Mouse (Mus musculus) adrenal gland, postnatal 14 days (tissue): ENCODE measurements around the gene Zc3h13. TPM values are rescaled to one million over a fixed set of nuclear protein-coding genes. Genes with fewer than 3 reads are reported as not detected.

Experiments used
- DNase-seq: peaks from one replicate; pipeline ENCODE4 v3.0.0; 2021; ENCODE audit warnings: mixed read lengths
- long read RNA-seq, 2 experiments: library from polyadenylated mRNA; stranded (forward); transcript quantifications; one replicate each; pipeline ENCODE4 v2.0.0; 2021
- total RNA-seq: library from RNA; stranded (reverse); gene quantifications from 2 replicates; pipeline ENCODE4 v1.2.3, GENCODE M21; 2021

Gene Zc3h13
- 24.3 and 30.4 TPM in 2 replicates for total RNA-seq
- long read RNA-seq, experiment 1, full-length matches to known transcripts, result 4 of 9 reads
- long read RNA-seq, experiment 1, partial matches to known transcripts, result 4 of 9 reads
- long read RNA-seq, experiment 1, other reads (novel, unspliced or antisense), result 1 of 9 reads
- long read RNA-seq, experiment 2, full-length matches to known transcripts, result 2 of 8 reads
- long read RNA-seq, experiment 2, partial matches to known transcripts, result 2 of 8 reads
- long read RNA-seq, experiment 2, other reads (novel, unspliced or antisense), result 4 of 8 reads

- DNase-seq, result peak; percentile 98
Measured at GRCm38 (mm10) chr14:75284193-75284915, at the start of gene Zc3h13. Gene Zc3h13 (plus strand): TSS chr14:75284373.

- DNase-seq, result no peak
Measured at GRCm38 (mm10) chr14:75235552-75235951, 48.6 kb upstream of the Zc3h13 start.

- DNase-seq, result no peak
Measured at GRCm38 (mm10) chr14:75235955-75236635, 48.1 kb upstream of the Zc3h13 start.

GRCm38 (mm10) chr14:75236636-75237003 is 47.6 kb upstream of the Zc3h13 start:
- DNase-seq, result no peak

- DNase-seq, result no peak
Measured at GRCm38 (mm10) chr14:75237096-75237495, 47.1 kb upstream of the Zc3h13 start.

GRCm38 (mm10) chr14:75238054-75238692 is 46.0 kb upstream of the Zc3h13 start:
- DNase-seq, result no peak

GRCm38 (mm10) chr14:75242087-75242486 is 42.1 kb upstream of the Zc3h13 start, which contains the start of gene Cpb2:
Gene Cpb2 (plus strand): TSS chr14:75242287.
- no peak for DNase-seq

GRCm38 (mm10) chr14:75246024-75247000 is 37.9 kb upstream of the Zc3h13 start:
- no peak for DNase-seq

GRCm38 (mm10) chr14:75250432-75250831 is 33.7 kb upstream of the Zc3h13 start:
- DNase-seq, result no peak

- peak; percentile 51 for DNase-seq
Measured at GRCm38 (mm10) chr14:75256521-75256920, 27.7 kb upstream of the Zc3h13 start.

- peak; percentile 69 for DNase-seq
Measured at GRCm38 (mm10) chr14:75269531-75269930, 14.6 kb upstream of the Zc3h13 start.

- no peak for DNase-seq
Measured at GRCm38 (mm10) chr14:75279716-75280115, 4.5 kb upstream of the Zc3h13 start.

GRCm38 (mm10) chr14:75280406-75280805 is 3.8 kb upstream of the Zc3h13 start:
- DNase-seq, result no peak

- peak; percentile 31 for DNase-seq
Measured at GRCm38 (mm10) chr14:75283609-75284192, 472 bp upstream of the Zc3h13 start.

GRCm38 (mm10) chr14:75301081-75301480 is 16.9 kb downstream of the Zc3h13 start:
- DNase-seq, result no peak

GRCm38 (mm10) chr14:75303807-75304206 is 19.6 kb downstream of the Zc3h13 start:
- DNase-seq, result no peak

GRCm38 (mm10) chr14:75307855-75308254 is 23.7 kb downstream of the Zc3h13 start:
- no peak for DNase-seq

GRCm38 (mm10) chr14:75309336-75309992 is 25.3 kb downstream of the Zc3h13 start:
- no peak for DNase-seq

- no peak for DNase-seq
Measured at GRCm38 (mm10) chr14:75314484-75314883, 30.3 kb downstream of the Zc3h13 start.

- DNase-seq, result no peak
Measured at GRCm38 (mm10) chr14:75318736-75319135, 34.6 kb downstream of the Zc3h13 start.
